Mouse (Mus musculus) limb, embryonic 11.5 days (tissue): ENCODE data around the gene Ppargc1a. TPM values are rescaled to one million over a fixed set of nuclear protein-coding genes. Genes with fewer than 3 reads are reported as not detected.

Experiments
- ATAC-seq: fragments of 200-750 bp; cut with Nextera tagmentation; 2 replicates; pipeline ENCODE4 v1.8.0; 2017; ENCODE audit warnings: low read depth; ENCODE audit not compliant: insufficient number of reproducible peaks, low FRiP score, low TSS enrichment
- DNase-seq: peaks from one replicate; pipeline ENCODE4 v3.0.0-alpha.2; 2015; ENCODE audit warnings: low spot score
- H3K27ac ChIP-seq: fragments of 300-500 bp; sonication (generic); replicated peaks from 2 replicates; pipeline ENCODE4 v1.5.1; 2014; ENCODE audit warnings: low read depth, mild to moderate bottlenecking, low read length
- H3K27me3 ChIP-seq: fragments of 300-500 bp; sonication (generic); 2 replicates; pipeline ENCODE4 v1.6.1; 2014; ENCODE audit warnings: mild to moderate bottlenecking, low read length, mixed read lengths; ENCODE audit not compliant: control insufficient read depth, insufficient read depth
- H3K36me3 ChIP-seq: fragments of 300-500 bp; sonication (generic); 2 replicates; pipeline ENCODE4 v1.6.1; 2014; ENCODE audit warnings: mild to moderate bottlenecking, low read length, moderate library complexity, mixed read lengths; ENCODE audit not compliant: control insufficient read depth, insufficient read depth
- H3K4me1 ChIP-seq: fragments of 300-500 bp; sonication (generic); 2 replicates; pipeline ENCODE4 v1.6.1; 2014; ENCODE audit warnings: low read length, mixed read lengths; ENCODE audit not compliant: control insufficient read depth, insufficient read depth
- H3K4me2 ChIP-seq: fragments of 300-500 bp; sonication (generic); 2 replicates; pipeline ENCODE4 v1.6.1; 2014; ENCODE audit warnings: low read depth, mild to moderate bottlenecking, moderate library complexity; ENCODE audit not compliant: severe bottlenecking
- H3K4me3 ChIP-seq: fragments of 300-500 bp; sonication (generic); 2 replicates; pipeline ENCODE4 v1.5.1; 2014; ENCODE audit warnings: low read depth, low read length
- H3K9ac ChIP-seq: fragments of 300-500 bp; sonication (generic); 2 replicates; pipeline ENCODE4 v1.6.1; 2014; ENCODE audit warnings: mild to moderate bottlenecking, low read length
- H3K9me3 ChIP-seq: fragments of 300-500 bp; sonication (generic); 2 replicates; pipeline ENCODE4 v1.6.1; 2016; ENCODE audit warnings: low read length; ENCODE audit not compliant: control insufficient read depth
- WGBS: fragments of 180-500 bp; shearing (Covaris S2); extraction: QIAGEN DNeasy Blood & Tissue Kit; methylation state at CpG from one replicate; pipeline ENCODE4 v1.1.7; 2014; 5-methylcytosine and 5-hydroxymethylcytosine counted together
- polyA plus RNA-seq: library from polyadenylated mRNA; unstranded; fragments of >200 nt; fragmentation: Nextera tagmentation; extraction: Ambion mirVana; gene quantifications from 2 replicates; pipeline ENCODE4 v1.2.1, GENCODE M21; 2014

Ppargc1a gene
- polyA plus RNA-seq, 1 experiment from 2014 or later = 6.4 TPM

DNA sequence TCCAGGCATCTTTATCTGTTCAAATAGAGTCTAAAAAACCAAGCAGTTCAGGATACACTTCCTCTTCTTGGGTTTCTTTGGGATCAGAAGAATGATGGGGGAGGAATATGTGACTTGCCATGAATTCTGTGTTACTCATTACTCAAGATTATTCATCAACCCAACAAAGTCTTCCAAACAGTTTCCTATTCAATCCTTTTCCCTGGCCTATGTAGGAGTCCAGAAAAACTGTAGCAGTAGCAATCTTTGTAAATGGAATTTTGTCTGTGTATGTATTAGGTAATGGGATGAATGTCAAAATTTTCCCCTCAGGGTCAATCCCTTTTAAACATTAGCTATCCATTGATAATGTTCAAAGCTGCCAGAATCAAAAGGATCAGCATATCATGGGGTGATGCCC is 121.8 kb downstream of the Ppargc1a start:
- no peak overlapping the region for H3K4me2 ChIP-seq
- H3K36me3 ChIP-seq = no peaks in the 10 kb centered on the region
- H3K9me3 ChIP-seq = no peaks in the 10 kb centered on the region
- H3K4me3 ChIP-seq = no peak overlapping the region
- DNase-seq (no peak), ATAC-seq (no peak)
- H3K27ac ChIP-seq = no peak overlapping the region
- H3K27me3 ChIP-seq = no peaks in the 10 kb centered on the region
- H3K9ac ChIP-seq = no peak overlapping the region
- no peaks in the 10 kb centered on the region for H3K4me1 ChIP-seq

GRCm38 (mm10) chr5:51439773-51440172 is 127.8 kb downstream of the Ppargc1a start:
- no peak overlapping the region for H3K27ac ChIP-seq
- no peak for ATAC-seq
- WGBS = 8% methylated on average over 4 of the region's 4 CpGs
- H3K4me1 ChIP-seq = no peaks in the 10 kb centered on the region
- no peak overlapping the region for H3K4me3 ChIP-seq
- no peak for DNase-seq
- H3K9me3 ChIP-seq = no peaks in the 10 kb centered on the region
- no peak overlapping the region for H3K4me2 ChIP-seq
- H3K9ac ChIP-seq = no peak overlapping the region
- H3K27me3 ChIP-seq = no peaks in the 10 kb centered on the region
- H3K36me3 ChIP-seq = no peaks in the 10 kb centered on the region

DNA sequence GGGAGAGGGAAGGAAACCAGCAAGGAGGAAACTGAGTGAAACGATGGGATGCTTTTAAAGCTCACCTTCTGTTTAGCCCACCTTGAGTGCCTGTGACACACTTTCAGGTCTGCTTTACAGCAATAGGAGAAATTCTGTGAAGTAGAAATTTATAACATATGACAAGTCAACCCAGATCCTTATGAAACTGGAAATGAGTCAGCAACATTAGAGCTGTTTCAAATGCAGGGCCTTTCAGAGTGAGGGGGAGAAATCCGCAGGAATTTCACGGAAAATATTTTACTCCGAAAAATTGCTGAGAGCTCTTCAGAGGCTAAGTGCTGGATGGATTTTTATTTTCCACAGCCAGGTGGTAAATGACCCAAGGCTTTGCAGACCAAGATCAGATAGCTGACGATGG is 133.6 kb downstream of the Ppargc1a start:
- no peak overlapping the region for H3K27ac ChIP-seq
- 84% methylated on average over 5 of the region's 5 CpGs for WGBS
- DNase-seq (no peak), ATAC-seq (no peak)
- H3K4me3 ChIP-seq = no peak overlapping the region
- H3K4me2 ChIP-seq = no peak overlapping the region
- no peak overlapping the region for H3K9ac ChIP-seq
- H3K27me3 ChIP-seq = no peaks in the 10 kb centered on the region
- no peaks in the 10 kb centered on the region for H3K4me1 ChIP-seq
- H3K36me3 ChIP-seq = no peaks in the 10 kb centered on the region
- no peaks in the 10 kb centered on the region for H3K9me3 ChIP-seq

DNA sequence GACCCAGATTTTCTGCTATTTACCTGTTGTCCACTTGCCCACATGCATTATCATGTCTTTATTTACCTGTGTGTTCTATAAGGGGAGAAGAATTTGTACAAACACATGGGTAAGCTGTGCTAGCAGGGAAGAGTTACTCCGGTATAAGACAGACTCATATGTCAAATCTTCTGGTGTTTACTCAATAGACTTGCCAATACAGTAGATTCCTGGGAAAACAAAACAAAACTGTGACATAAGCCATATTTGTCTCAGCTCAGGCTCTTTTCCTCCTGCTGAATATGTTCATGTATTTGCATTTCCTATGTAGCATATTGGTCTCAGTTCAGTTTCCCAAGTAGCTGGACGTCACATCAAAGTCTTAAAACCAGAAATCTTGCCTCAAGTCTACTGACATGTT is 135.0 kb downstream of the Ppargc1a start:
- Histone ChIP-seq H3K36me3 (no peaks in the 10 kb centered on the region), H3K27me3 (no peaks in the 10 kb centered on the region), H3K9ac (no peak overlapping the region), H3K4me2 (no peak overlapping the region), H3K9me3 (no peaks in the 10 kb centered on the region), H3K27ac (no peak overlapping the region), H3K4me3 (no peak overlapping the region), H3K4me1 (no peaks in the 10 kb centered on the region)
- 88% methylated on average over 2 of the region's 2 CpGs for WGBS
- no peak for DNase-seq
- no peak for ATAC-seq

- Histone ChIP-seq H3K4me3 (no peak overlapping the region), H3K4me2 (no peak overlapping the region), H3K4me1 (no peaks in the 10 kb centered on the region), H3K27me3 (no peaks in the 10 kb centered on the region), H3K9ac (no peak overlapping the region), H3K36me3 (no peaks in the 10 kb centered on the region), H3K9me3 (no peaks in the 10 kb centered on the region), H3K27ac (no peak overlapping the region)
- ATAC-seq (no peak), DNase-seq (no peak)
- WGBS = 71% methylated on average over 4 of the region's 4 CpGs
These were observed 135.5 kb downstream of the Ppargc1a start for GRCm38 (mm10) chr5:51432031-51432430.

GRCm38 (mm10) chr5:51426406-51426805 is 141.1 kb downstream of the Ppargc1a start:
- Histone ChIP-seq H3K4me2 (no peak overlapping the region), H3K9me3 (no peaks in the 10 kb centered on the region), H3K4me3 (no peak overlapping the region), H3K9ac (no peak overlapping the region), H3K27me3 (no peaks in the 10 kb centered on the region), H3K27ac (no peak overlapping the region), H3K4me1 (no peaks in the 10 kb centered on the region), H3K36me3 (no peaks in the 10 kb centered on the region)
- no peak for DNase-seq
- ATAC-seq = no peak

DNA sequence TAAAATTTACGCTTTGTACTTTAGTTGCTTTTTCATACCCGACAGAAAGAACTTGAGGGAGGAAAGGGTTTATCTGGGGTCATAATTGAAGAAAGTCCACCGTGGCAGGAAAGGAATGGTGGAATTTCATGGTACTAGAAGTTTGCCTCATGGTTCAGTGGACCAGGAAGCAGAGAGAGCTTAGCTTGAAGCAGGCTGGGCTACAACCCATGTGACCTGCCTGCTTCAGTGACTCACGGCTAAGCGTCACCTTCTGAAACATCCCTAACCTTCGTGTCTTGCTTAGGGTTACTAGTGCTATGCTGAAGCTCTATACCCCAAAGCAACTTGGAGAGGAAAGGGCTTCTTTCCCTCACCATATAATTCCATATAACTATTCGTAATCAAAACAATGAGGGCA is 151.1 kb downstream of the Ppargc1a start:
- ATAC-seq = no peak
- Histone ChIP-seq H3K4me2 (no peak overlapping the region), H3K4me3 (no peak overlapping the region), H3K27ac (no peak overlapping the region), H3K9ac (no peak overlapping the region), H3K36me3 (no peaks in the 10 kb centered on the region), H3K27me3 (no peaks in the 10 kb centered on the region), H3K9me3 (no peaks in the 10 kb centered on the region), H3K4me1 (no peaks in the 10 kb centered on the region)
- DNase-seq = no peak
- 82% methylated on average over 7 of the region's 7 CpGs for WGBS

GRCm38 (mm10) chr5:51415456-51415855 is 152.1 kb downstream of the Ppargc1a start:
- ATAC-seq = no peak
- H3K4me2 ChIP-seq = no peak overlapping the region

GRCm38 (mm10) chr5:51412303-51413117 is 155.0 kb downstream of the Ppargc1a start:
- Histone ChIP-seq H3K27me3 (no peaks in the 10 kb centered on the region), H3K4me3 (no peak overlapping the region), H3K4me1 (no peaks in the 10 kb centered on the region), H3K27ac (no peak overlapping the region), H3K9ac (no peak overlapping the region), H3K4me2 (no peak overlapping the region), H3K36me3 (no peaks in the 10 kb centered on the region), H3K9me3 (no peaks in the 10 kb centered on the region)
- DNase-seq (peak; percentile 24), ATAC-seq (no peak)
- 62% methylated on average over 12 of the region's 12 CpGs for WGBS

More at GRCm38 (mm10) chr5:51415456-51415855, 152.1 kb downstream of the Ppargc1a start:
- Histone ChIP-seq H3K9me3 (no peaks in the 10 kb centered on the region), H3K27me3 (no peaks in the 10 kb centered on the region), H3K4me1 (no peaks in the 10 kb centered on the region), H3K9ac (no peak overlapping the region), H3K36me3 (no peaks in the 10 kb centered on the region), H3K27ac (no peak overlapping the region), H3K4me3 (no peak overlapping the region)
- WGBS = 85% methylated on average over 2 of the region's 2 CpGs
- no peak for DNase-seq
